Mouse (Mus musculus) kidney, adult 8-10 months (tissue): Measurements from ENCODE around the gene Nckap5.
A peak's percentile ranks its signal among the peaks of the same experiment; 100 is the strongest.
"Not testable (repeated sequence)": the region's sequence is repeated elsewhere in the genome, so short reads cannot be mapped to it uniquely, and the experiment has no call there.

ENCODE experiments used
- DNase-seq, 2 experiments: peaks; one replicate each; pipeline ENCODE4 v3.0.0; 2022

Gene Nckap5

DNA sequence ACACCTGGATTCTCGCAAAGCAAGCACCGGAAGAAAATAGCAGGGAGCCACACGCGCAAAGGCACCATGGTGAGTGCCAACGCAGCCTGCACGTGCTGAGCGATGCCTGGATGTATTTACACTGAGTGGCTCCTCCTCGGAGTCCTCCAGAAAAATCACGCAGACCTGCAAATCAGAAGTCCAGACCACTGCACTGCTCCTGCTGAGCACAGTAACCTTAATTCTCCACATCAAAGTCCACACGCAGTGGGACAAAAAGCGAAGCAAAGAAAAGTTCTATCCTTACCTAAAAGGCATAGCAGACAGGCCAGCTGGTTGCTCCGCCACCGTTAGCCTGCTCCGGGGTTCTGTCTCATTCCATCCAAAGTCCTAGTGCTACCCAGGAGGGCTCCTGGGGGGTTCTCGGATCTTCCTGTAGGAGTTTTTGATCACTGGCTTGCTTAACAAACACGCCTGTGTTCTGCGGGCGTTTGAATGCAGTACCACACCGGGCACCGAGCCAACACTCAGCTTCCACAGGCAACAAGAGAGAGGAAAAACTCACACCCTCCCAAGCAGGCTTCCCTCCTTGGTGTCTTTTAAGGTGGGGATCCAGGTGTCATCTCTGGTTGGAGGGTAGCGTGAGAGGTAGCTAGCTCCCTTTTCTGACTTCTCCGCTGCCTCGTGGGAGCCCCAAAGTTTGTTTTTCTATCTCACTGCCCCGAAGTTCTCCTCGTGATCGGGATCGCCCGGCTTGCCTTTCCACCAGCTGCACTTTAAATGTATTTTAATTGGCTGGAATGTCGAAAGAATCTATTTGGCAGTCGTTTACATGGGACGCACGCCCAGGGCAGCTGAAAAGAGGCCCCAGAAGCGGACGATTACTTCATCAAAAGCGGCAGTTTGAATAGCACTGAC is at the start of gene Nckap5:
Gene Nckap5, minus strand, starts transcription at position 769 of the 897 bp plus-strand sequence.
- DNase-seq = peak; percentile 57 to 65

DNA sequence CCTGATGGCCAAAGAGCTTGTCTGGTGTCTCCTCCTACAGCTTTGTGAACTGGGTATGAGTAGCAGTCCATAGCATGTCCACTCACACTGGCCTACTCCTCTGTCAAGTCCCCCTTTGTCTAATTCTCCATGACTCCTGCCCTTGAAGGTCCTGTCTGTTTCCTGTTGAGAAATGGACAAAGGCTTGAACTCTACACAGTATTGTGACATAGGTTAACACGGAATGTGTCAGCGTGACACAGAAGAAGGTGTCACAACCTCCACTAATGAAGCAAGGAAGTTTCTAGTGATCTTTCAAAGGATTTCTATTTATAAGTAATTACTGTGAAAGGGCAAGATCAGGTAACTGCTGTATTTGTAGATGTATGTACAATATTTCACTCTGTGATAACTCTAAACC is 46.9 kb upstream of the Nckap5 start:
- no peak for DNase-seq

DNA sequence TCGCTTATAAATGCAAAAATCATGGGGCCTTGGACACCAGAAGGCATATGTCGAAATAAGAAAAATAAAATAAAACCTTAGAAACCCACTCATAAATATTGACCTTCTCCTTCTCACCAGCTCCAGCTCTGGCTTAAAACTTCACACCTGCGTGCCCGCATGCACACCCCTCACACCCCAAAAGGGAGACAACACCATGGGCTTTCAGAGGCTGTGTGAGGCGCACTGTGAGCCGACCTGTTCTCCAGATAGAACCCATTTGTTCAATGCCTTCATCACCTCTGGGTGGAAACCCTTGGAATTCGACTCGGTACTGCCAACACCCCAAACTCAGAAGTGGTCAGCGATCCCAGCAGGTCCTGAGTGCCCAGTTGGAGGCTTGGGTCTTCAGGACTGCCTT is 37.8 kb upstream of the Nckap5 start:
- no peak for DNase-seq

DNA sequence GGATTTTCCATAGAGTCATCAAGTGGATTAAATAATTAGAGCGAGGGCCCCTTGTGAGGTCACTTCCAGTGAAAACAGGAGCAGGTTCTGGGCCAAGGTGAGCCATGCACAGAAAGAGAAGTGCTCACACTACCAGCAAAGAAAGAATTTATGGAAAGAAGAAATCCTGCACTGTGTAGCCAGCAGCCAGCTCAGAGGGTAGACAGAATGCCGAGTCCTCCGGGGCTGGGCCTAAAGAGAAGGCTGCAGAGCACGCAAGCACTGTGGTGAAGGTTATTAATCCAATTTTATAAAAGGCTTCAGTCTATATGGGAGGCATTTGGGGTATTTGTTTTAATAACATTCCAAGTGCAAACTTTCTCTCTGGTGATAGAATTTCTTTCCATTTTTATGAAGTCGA is 37.3 kb upstream of the Nckap5 start:
- DNase-seq = no peak

DNA sequence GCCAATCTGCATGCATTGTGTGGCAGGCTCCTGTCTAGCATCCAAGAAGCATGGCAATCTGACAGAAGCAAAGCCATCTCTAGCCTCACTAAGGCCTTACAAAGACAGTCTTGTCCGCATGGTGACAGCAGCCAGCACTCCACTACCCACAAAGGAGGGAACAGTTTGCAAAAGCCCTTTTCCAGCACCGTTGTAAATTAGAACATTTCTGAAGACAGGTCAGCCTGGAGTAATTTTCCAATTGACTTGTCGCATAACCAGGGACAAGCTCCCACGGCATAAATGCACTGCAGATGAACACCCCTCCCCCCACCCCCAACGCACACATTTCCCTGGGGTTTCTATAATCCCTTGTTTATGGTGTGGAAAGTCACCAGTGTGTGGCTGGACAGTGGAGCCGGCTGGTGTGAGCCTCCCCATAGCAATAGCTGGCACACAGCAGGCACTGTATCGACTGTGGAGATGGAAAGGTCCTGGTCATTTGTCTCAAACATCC is 35.0 kb upstream of the Nckap5 start:
- DNase-seq = no peak

DNA sequence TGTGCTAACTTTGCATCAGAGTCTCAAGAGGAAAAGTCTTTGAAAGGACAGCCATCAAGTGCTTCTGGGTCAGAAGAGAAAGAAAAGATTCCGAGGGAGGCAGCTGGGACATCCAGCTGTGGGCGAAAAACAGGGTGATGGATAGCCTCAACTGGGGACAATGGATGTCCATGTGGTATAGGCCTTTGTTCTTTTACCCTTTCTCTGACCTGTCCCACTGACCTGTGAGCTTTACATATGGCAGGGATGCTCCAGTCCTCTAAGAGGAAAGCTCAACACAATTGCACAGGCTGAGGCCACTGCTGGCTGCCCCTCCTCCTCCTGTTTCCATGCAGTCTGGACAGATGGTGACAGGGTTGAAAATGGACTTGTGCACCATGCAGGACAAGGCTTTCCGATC is 31.2 kb upstream of the Nckap5 start:
- DNase-seq = no peak

DNA sequence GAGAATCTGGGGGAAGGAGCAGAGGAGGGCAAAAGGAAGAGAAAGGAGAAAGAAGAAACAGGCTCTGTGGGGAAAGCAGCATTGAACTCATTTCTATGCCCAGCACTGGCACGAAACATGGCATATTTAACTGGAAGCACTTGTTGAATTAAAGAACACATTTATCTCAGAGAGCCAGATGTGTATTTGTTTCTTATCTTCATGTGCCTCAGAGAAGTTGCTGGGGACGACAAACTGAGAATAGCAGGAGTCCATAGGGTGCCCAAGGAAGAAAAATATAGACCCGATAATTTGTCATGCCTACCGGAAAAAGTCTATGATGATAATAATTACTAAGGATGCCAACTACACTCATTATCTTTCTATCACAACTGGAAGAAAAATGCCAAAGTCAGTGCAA is 29.9 kb upstream of the Nckap5 start:
- no peak for DNase-seq

DNA sequence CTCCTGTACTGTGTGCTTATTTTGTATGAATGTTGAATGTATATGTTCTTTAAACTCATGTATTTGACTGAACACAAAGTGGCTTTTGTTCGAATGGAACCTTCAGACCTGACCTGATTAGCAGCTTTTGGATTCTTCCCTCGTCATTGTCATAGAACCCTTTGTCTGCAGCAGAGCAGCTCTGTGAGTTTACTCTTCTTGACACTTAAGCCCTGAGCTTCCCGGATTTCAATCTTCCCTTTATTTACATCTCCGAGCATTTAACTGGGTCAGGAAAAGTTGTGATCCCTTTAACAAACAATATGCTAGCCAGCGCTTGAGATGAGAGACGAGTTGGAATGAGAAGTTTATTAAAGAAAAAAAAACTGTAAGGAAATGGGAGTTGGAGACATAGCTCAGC is 18.9 kb upstream of the Nckap5 start:
- no peak for DNase-seq

DNA sequence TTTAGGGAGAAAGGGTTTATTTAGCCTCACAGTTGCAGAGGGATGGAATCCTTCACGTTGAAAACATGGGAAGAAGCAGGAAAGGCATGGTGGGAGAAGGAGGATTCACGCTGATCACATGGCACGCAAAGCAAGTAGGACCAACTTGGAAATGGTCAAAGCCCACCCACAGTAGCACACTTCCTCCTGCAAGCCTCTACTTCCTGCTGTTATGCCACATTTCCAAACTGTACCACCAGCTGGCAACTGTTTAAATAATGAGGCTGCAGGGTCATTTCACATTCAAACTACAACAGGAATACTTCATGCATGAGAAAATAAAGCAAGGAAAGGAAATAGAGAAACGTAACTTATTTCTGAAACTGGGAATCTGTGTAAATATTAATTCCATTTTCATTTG is 15.7 kb upstream of the Nckap5 start:
- no peak for DNase-seq

DNA sequence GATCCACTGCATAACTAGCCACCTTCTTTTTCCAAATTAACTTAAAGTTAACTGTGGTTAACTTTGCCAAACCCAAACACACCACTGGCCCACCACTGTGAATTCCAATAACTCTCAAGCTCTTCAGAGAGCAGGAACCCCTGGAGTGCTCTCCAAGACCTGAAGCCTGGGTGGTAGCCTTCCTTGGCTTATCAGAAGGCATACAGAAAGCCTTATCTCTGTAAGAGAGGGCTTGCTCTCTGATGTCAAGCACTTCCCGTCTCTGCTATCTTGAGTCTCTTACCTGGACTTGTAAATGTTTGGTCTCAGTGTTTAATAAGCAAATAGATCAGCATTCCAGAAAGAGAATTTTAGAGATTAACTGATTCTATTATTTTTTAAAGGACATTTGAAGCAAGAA is 2.3 kb upstream of the Nckap5 start:
- no peak for DNase-seq

DNA sequence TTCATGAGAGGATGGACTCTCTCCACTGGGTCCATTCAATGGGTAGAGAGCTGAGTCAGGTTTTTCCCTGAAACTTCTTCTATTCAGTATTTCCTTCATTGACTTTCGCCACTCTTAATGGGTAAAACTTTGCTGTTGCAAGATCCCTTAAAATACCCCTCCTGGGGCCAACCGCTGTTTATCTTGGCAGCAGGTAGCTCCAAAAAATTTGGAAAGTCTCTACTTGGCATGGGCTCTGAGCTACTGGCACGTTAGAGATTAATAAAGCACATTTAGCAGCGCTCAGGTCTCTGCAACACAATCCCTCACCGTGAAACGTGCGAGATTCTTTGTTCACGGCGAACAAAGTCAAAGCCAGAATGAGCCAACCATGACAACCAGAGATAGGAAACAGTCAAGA is 1.6 kb downstream of the Nckap5 start:
- DNase-seq = peak; percentile 11 to 20

DNA sequence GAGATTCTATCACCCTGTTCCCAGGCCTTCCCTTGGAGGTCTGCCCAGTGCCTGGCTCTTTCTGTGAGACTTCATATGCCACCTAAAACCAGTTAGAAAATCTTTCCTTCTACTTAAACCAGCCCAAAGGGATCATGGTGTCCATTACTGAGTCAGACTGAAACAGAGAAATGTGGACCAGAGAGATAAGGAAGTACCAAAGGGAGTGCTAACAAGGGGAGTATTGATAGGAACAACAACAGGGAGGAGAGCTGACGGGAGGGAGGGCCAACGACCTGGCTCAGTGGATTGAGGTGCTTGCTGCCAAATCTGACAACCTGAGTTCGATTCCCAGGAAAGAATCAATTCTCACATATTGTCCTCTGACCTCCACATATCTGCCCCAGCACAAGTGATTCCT is 5.8 kb downstream of the Nckap5 start:
- no peak for DNase-seq

DNA sequence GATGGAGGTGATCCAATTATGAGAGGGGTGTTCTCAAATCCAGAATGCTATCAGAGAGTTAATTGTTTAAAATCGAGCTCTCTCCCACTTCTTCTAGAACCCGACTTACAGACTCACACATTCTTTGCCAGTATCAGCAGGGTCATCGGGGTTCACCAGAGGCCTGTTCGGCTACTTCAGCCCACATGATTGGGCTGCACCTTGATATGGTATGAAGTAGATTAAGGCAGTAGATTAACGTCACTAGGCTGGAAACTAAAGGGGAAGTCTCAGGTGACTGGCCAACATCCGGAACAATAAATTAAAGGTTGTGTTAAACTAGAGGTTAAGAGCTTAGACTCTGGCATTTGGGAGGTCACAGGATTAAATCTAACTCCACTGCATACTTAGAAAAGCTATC is 8.4 kb downstream of the Nckap5 start:
- DNase-seq = peak in 1 of 2 experiments; percentile 11

DNA sequence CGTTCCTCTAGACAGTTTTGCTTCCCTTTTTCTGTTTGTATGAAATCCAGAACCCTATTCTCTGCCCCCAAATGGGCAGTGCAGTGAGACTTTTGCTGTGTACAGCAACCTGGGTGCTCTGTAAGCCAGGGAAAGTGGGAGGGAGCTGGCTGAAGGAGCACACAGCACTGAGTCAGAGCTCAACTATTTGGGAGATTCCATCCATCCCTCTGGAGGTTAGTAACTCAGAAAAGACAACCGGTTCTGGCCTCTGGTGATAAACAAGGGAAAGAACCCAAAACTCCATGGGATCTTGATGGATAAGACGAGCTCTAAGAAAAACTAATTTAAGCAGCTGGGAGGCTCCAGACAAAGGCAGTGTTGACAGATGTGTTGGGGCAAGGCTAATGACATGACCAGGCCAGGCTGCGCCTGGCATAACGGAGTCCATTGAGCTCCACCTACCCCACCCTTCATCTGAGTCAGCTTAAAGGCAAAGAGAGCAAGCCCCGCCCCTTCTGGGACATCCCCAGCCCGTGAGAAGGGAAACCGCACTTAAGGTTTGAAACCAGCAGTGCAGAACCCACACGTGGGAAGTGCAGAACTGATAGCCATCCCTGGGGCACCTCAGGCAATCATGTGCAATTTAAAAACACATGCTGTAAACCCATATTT is 13.1 kb downstream of the Nckap5 start:
- peak in 1 of 2 experiments; percentile 7 for DNase-seq

DNA sequence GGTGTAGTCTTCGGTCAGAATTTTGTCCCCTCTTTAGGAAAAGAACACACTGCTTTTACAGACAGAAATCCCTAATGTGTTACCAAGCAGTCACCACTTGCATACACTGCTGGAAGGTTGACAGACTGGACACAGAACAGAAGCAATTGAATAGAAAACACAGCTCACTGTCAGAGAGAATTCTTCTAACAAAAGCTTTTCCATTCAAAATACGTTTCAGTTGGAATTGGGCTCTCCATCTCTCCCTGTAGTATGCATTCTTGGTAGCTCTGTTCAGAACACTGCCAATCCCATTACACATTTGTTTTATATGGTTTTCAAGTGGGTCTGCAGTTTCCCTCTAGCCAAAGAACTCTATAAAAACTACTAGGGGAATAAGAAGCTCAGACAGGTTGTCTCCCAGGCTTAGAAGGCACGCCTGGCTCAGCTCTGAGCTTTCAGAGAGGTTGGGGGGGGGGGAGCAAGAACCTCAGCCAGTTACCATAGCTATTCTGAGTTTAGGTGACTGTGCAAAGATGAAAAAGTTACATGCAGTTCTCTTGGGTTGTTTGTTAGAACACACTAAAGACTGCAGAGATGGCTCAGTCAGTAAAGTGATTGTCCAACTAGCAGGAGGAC is 23.5 kb downstream of the Nckap5 start:
- no peak for DNase-seq

DNA sequence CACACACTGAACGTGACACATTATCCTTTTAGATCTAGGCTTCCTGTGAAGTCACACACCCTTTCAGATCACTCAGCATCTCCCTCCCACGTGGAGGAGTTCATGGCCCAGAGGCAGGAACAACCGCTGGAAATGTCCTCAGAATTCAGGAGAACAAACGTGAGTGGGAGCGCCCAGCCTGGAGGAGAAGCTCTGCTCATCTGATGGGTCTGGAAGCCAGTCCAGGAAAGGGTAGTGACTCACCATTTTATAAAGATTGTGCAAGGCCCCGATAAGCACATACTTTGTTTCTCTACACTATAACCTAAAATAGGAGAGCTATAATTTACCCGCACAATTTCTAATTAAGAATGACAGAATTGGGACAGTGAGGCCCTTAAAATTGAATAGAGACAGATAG is 24.1 kb downstream of the Nckap5 start:
- DNase-seq = no peak

DNA sequence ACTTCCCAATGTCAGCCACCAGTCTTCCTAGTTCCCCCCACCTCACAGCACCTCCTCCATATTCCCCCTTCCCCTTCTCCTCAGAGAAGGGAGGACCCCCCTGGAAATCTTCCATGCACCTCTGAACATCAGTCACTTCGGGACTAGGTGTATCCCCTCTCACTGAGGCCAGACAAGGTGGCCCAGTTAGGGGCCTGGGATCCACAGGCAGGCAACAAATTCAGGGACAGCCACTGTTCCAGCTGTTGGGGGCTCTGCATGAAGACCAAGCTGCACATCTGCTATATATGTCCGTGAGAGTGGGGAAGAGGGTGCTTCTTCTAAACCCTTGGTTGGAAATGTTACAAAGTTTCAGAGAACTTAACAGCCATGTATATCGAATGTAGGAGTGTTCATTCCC is 28.2 kb downstream of the Nckap5 start:
- DNase-seq = no peak

DNA sequence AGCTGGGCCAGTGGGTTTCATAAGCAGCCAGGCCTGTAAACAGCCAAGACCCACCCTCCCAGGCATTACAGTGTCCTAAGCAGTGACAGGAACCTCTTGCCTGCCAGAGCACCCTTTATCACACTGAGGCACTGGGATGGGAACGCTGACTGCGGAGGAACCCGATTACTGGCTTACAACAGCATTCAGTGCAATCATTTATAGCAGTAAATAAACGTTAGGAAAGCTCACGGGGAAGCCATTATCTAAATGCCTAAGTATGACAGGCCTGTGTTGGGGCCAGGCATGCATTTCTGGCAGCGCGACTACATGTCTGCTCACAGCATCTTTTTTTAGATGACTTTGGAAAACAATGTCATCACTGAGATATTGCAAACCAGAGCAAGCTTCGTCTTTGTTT is 28.9 kb downstream of the Nckap5 start:
- DNase-seq = no peak

DNA sequence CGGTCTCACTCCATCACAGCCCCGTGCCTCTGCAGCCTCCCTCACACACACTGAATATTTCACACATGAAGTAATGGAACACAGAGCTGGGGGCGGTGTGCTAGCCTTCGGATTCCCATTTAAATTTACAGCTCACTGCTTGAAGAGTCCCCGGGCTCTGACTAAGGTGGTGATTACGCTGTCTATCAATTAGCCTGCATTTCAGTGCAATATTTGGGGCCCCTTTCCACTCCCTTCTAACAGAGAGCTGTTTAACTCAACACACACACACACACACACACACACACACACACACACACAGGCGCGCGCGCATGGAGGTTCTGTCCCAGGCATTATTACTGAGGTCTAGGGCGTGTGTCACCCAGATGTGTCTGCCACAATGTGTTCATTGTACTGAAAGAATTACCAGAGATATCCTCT is 31.2 kb downstream of the Nckap5 start:
- no peak for DNase-seq

DNA sequence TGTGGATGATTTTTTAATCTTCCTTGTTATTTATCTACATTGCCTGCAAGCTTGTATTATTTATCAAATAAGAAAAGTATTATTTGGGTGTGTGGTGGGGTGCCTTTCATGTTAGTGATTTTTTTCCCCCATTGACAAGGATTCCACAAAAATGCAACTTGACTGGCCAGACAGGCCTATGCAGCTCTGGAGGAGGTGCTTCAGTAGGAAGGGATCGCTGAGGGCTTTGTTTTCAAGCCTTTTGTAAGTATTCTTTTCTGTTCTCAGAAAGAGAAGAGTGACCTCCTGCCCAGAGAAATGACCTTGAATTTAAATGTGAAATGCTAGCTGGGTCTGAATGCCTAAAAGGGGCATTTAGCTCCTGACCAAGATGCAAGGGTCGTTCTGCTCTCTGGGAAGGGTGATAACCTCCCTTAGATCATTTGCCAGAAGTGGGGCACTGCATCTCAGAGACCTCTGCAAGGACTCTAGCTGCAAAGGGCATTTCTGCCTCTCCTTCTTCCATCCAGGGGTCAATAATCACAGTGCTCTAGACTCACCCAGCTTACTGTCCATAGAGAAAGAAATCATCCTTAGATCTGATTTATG is 50.2 kb downstream of the Nckap5 start:
- not testable (repeated sequence) for DNase-seq

DNA sequence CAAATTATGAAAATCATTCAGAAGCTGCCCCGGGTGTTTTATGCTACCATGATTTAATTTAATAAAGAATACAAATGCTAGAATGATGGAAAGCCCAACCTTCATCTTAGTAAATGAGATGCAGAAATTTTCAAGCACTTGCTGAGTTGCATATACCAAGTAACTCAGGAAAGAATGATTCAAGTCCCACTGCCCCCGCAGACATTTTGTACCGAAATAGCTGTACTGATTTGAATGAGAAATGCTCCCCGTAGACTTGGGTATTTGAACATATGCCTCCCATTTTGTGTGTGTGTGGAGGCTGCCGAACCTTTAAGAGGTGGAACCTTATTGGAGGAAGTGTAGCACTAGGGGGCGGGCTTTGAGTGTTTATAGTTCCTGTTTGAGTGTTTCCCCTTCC is 56.7 kb downstream of the Nckap5 start:
- DNase-seq = not testable (repeated sequence)

DNA sequence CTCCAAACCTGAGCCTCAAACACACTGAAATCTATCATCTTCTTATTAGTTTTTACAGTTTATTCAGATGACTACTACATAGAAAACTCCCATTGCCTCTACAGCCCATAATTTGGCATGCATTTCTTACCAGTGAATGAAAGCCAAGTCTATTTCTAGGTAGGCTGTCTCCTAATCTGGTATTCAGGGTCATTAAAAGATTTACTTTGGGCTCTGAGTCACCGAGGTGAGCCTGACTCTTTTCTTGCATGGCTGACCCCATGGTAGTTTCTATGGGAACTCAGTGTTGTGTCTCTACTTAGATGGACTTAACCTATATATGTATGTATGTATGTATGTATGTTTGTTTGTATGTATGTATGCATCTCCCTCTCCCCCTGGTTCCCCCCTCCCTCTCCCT is 63.6 kb downstream of the Nckap5 start:
- DNase-seq = no peak

DNA sequence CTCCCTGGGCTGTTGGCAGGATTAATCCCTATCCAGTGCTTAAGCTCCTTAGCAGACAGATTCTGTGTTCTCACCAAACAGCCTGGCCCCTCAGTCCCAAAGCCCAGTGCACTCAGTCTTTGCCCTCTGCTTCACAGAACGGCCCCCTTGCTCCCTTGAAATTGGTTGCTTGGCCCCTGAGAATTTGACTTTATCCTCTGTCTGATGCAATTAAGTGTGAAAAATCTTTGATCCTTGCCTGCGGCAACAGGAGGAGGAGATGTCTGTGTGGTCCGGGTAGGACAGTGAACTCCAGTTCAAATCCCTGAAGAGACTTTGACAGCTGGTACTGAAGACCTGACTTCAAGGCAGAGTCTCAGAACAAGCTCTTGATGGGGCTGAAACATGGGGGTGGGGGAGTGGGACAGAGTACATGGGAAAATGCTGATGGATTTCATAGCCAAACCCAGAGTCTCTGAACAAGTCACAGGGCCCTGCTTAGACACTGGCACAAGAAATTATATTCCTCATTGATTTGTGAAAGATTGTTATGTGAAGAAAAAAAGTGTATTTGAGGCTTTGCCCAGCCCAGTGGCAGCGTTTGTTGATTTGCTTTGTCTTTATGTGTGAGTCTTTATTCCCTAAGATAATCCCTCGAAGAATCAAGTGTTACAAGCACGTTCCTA is 65.0 kb downstream of the Nckap5 start:
- DNase-seq = no peak
